Mouse (Mus musculus): ENCODE measurements around the gene Zfp57. TPM values are rescaled to one million over a fixed set of nuclear protein-coding genes. Genes with fewer than 3 reads are reported as not detected.
"Not testable (repeated sequence)": the region's sequence is repeated elsewhere in the genome, so short reads cannot be mapped to it uniquely, and the experiment has no call there.

Gene Zfp57
- total and polyA plus RNA-seq, 2 experiments from 2014 or later: 140 to 171 TPM

DNA sequence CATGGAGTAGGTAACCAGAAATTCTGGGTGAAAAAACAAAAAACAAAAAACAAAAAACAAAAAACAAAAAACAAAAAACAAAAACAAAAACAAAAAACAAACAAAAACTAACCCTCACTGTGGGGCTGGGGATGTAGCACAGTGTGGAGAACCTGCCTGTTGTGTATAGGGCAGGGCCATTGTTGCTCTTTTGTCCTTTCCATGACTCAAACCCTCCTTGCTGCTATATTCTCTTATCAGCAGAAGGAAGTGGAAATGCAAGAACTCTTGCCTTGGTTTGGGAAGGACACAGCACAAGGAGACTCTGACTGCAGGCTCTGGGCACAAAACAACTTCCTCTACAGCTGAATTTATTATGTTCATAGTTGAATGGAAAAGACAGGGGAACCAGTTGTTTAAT is 15.4 kb downstream of the Zfp57 start:
- H3K27me3 ChIP-seq (ENCODE audit: insufficient read depth, low read length): no peaks in the 10 kb centered on the region
- no peak overlapping the region for H3K4me3 ChIP-seq (ENCODE audit: low read depth, low read length)
- no peaks in the 10 kb centered on the region for H3K4me1 ChIP-seq (ENCODE audit: insufficient read depth, low read length)
- TF ChIP-seq CTCF (IDR thresholded peaks at IDR 0.05): no peak
- no peaks in the 10 kb centered on the region for H3K9me3 ChIP-seq (ENCODE audit: low read length)
- no peak overlapping the region for H3K4me2 ChIP-seq (ENCODE audit: low read depth, low read length, poor library complexity, severe bottlenecking)
- no peak overlapping the region for H3K27ac ChIP-seq (ENCODE audit: low read depth, low read length)
- H3K9ac ChIP-seq (replicated peaks; ENCODE audit: low read length, poor library complexity, severe bottlenecking): no peak overlapping the region
- no peaks in the 10 kb centered on the region for H3K36me3 ChIP-seq (ENCODE audit: insufficient read depth, low read length)
- ATAC-seq (ENCODE audit: low FRiP score): no peak
- no peak for DNase-seq (ENCODE audit: low spot score)

DNA sequence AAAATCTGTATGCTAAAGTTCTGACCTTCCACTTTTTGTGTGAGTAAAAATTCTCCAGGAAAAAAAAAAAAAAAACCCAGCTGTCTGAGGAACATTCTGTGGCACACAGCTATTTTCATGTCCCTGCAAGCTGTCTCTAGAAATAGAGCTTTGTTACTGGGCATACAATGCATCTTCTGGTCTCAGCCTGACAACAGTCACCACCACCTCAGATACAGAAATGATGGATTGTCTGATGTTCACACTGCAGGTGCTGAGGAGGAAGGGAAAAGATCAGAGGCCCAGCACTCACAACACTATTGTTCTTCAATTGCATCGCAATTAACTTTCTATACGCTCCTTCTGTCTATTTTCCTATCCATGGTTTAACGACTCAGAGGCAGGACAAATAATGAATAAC is 17.4 kb downstream of the Zfp57 start:
- DNase-seq (ENCODE audit: low spot score) (no peak), ATAC-seq (ENCODE audit: low FRiP score) (no peak)
- 77% methylated on average over 3 of the region's 3 CpGs for WGBS
- Histone ChIP-seq H3K27ac (ENCODE audit: low read depth, low read length) (no peak overlapping the region), H3K9me3 (ENCODE audit: low read length) (no peaks in the 10 kb centered on the region), H3K4me1 (ENCODE audit: insufficient read depth, low read length) (no peaks in the 10 kb centered on the region), H3K4me2 (ENCODE audit: low read depth, low read length, poor library complexity, severe bottlenecking) (no peak overlapping the region), H3K9ac (replicated peaks; ENCODE audit: low read length, poor library complexity, severe bottlenecking) (no peak overlapping the region), H3K27me3 (ENCODE audit: insufficient read depth, low read length) (no peaks in the 10 kb centered on the region), H3K4me3 (ENCODE audit: low read depth, low read length) (no peak overlapping the region), H3K36me3 (ENCODE audit: insufficient read depth, low read length) (no peaks in the 10 kb centered on the region)
- TF ChIP-seq CTCF (IDR thresholded peaks at IDR 0.05): no peak

DNA sequence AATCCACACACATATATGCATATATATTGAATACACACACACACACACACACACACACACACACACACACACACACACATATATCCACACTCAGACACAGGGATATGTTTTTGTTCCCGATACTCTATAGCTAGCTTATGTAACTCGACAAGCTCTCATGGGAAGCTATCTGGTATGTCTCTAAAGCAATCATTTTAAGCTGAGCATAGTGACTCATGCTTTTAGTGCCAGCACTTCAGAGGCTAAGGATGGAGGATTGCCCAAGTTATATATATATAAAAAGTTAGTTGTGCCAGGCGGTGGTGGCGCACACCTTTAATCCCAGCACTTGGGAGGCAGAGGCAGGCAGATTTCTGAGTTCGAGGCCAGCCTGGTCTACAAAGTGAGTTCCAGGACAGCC is 18.3 kb downstream of the Zfp57 start:
- WGBS: 97% methylated on average over 5 of the region's 5 CpGs
- H3K9ac ChIP-seq (replicated peaks; ENCODE audit: low read length, poor library complexity, severe bottlenecking); H3K4me3 ChIP-seq (ENCODE audit: low read depth, low read length); H3K4me2 ChIP-seq (ENCODE audit: low read depth, low read length, poor library complexity, severe bottlenecking); H3K36me3 ChIP-seq (ENCODE audit: insufficient read depth, low read length); H3K4me1 ChIP-seq (ENCODE audit: insufficient read depth, low read length); ATAC-seq (ENCODE audit: low FRiP score); H3K9me3 ChIP-seq (ENCODE audit: low read length); H3K27me3 ChIP-seq (ENCODE audit: insufficient read depth, low read length); DNase-seq (ENCODE audit: low spot score); H3K27ac ChIP-seq (ENCODE audit: low read depth, low read length): not testable (repeated sequence)

DNA sequence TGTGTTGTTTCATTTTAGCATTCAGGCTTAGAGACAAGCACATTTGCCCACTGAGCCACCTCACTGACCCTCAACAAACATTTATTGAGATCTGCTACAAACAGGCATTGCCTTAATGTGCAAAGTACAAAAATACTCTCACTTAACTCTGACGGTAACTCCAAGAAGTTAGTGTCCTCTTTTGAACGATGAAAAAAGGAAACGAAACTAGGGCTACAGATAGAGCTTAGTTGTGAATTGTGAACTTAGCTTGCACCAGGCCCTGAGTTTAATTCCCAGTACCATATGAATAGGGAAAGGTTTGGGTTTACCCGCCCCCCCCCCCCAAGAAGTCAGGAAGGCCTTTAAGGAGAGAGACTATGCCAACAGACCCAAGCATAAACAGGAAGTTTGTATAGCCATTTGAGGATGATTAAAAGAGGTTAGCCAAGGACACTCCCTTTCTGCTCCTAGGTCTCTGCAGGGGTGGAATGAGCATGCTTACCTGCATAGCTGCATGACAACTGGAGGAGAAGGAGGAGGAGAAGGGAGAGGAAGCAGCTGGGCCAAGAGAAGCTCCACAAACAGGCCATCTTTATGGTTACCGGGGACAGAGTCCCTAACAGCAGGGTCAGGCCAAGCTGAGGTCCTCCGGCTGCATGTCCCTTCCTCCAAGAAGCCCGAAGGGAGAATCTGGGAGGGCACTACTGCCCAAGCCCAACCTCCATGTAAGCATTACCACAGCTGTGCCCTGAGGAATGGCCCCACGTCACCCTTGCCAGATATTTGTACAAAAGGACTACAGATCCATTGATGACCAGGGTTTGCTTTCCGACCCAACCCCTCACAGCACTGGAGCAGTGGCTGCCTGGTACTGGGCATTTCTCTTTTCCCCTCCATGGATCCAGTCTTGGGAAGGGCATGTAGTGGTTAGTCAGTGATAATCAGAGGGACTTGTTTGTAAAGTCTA is 21.9 kb downstream of the Zfp57 start, which contains the start of gene Mog:
Gene Mog (minus strand): TSS at position 771 of the 949 bp plus-strand sequence.
- TF ChIP-seq CTCF (IDR thresholded peaks at IDR 0.05): no peak
- 81% methylated on average over 9 of the region's 9 CpGs for WGBS

DNA sequence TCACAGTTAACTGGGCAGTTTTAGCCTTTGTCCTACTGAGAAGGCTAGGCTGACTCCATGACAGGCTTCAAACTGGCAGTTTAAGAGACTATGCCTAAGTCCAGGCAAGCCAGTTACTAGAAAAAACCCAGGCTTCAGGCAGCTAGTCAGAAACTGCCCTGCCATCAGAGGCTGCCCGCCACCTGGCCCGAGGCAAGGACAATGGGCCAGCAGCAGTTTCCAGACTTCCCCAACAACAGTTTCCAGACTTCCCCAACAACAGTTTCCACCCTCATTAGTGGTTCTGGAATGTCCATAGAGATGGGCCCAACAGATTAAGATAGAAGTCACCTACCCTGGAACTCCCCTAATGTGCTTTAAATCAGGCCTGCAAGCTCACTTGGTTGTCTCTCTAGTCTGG is 25.5 kb downstream of the Zfp57 start:
- H3K27ac ChIP-seq (ENCODE audit: low read depth, low read length): no peak overlapping the region
- no peaks in the 10 kb centered on the region for H3K4me1 ChIP-seq (ENCODE audit: insufficient read depth, low read length)
- H3K4me2 ChIP-seq (ENCODE audit: low read depth, low read length, poor library complexity, severe bottlenecking): no peak overlapping the region
- no peak for DNase-seq (ENCODE audit: low spot score)
- no peak overlapping the region for H3K9ac ChIP-seq (replicated peaks; ENCODE audit: low read length, poor library complexity, severe bottlenecking)
- H3K27me3 ChIP-seq (ENCODE audit: insufficient read depth, low read length): no peaks in the 10 kb centered on the region
- ATAC-seq (ENCODE audit: low FRiP score): no peak
- 69% methylated on average over 2 of the region's 2 CpGs for WGBS
- no peaks in the 10 kb centered on the region for H3K36me3 ChIP-seq (ENCODE audit: insufficient read depth, low read length)
- no peaks in the 10 kb centered on the region for H3K9me3 ChIP-seq (ENCODE audit: low read length)
- no peak overlapping the region for H3K4me3 ChIP-seq (ENCODE audit: low read depth, low read length)
- TF ChIP-seq CTCF (IDR thresholded peaks at IDR 0.05): no peak

More for the DNA sequence above, 21.9 kb downstream of the Zfp57 start, which contains the start of gene Mog:
- ATAC-seq (ENCODE audit: low FRiP score) (no peak), DNase-seq (ENCODE audit: low spot score) (no peak)
- no peaks in the 10 kb centered on the region for H3K36me3 ChIP-seq (ENCODE audit: insufficient read depth, low read length)
- no peak within 1 kb of the TSS for H3K4me2 ChIP-seq (ENCODE audit: low read depth, low read length, poor library complexity, severe bottlenecking)
- H3K4me3 ChIP-seq (ENCODE audit: low read depth, low read length): no peak within 1 kb of the TSS
- no peaks in the 10 kb centered on the region for H3K27me3 ChIP-seq (ENCODE audit: insufficient read depth, low read length)
- H3K4me1 ChIP-seq (ENCODE audit: insufficient read depth, low read length): no peaks in the 10 kb centered on the region
- no peak within 1 kb of the TSS for H3K27ac ChIP-seq (ENCODE audit: low read depth, low read length)
- no peak within 1 kb of the TSS for H3K9ac ChIP-seq (replicated peaks; ENCODE audit: low read length, poor library complexity, severe bottlenecking)
- no peaks in the 10 kb centered on the region for H3K9me3 ChIP-seq (ENCODE audit: low read length)

DNA sequence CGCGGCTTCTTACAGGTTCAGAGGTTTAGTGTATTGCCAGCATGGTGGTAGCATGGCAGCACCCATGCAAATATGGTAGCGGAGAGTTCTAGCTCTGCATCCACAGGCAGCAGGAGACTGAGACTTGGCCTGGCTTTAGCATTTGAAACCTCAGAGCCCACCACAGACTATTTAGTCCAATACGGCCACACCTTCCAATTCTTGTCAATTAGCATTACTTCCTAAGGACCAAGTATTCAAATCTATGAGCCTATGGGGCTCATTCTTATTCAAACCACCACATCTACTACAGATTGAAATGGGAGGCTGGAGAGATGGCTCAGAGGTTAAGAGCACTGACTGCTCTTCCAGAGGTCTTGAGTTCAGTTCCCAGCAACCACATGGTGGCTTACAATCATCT is 26.5 kb downstream of the Zfp57 start:
- Histone ChIP-seq H3K4me3 (ENCODE audit: low read depth, low read length) (no peak overlapping the region), H3K36me3 (ENCODE audit: insufficient read depth, low read length) (no peaks in the 10 kb centered on the region), H3K4me2 (ENCODE audit: low read depth, low read length, poor library complexity, severe bottlenecking) (no peak overlapping the region), H3K9ac (replicated peaks; ENCODE audit: low read length, poor library complexity, severe bottlenecking) (no peak overlapping the region), H3K27me3 (ENCODE audit: insufficient read depth, low read length) (no peaks in the 10 kb centered on the region), H3K27ac (ENCODE audit: low read depth, low read length) (peak overlapping the region; percentile 97), H3K9me3 (ENCODE audit: low read length) (no peaks in the 10 kb centered on the region), H3K4me1 (ENCODE audit: insufficient read depth, low read length) (no peaks in the 10 kb centered on the region)
- DNase-seq (ENCODE audit: low spot score) (no peak), ATAC-seq (ENCODE audit: low FRiP score) (no peak)
- WGBS: 94% methylated on average over 4 of the region's 4 CpGs
- no peak for TF ChIP-seq CTCF (IDR thresholded peaks at IDR 0.05)

Data from midbrain, postnatal 0 days (tissue).